Mouse (Mus musculus): ENCODE data around the gene Litaf. TPM values are rescaled to one million over a fixed set of nuclear protein-coding genes. Genes with fewer than 3 reads are reported as not detected.

The Litaf gene
- polyA plus RNA-seq, 1 experiment from 2014 or later = 39.6 TPM

GRCm38 (mm10) chr16:10934047-10934446, 131.9 kb downstream of the Litaf start:
- Histone ChIP-seq H3K27ac (ENCODE audit: low read length) (no peak overlapping the region), H3K9ac (replicated peaks; ENCODE audit: low read depth, low read length) (no peak overlapping the region), H3K4me2 (ENCODE audit: low read length) (no peak overlapping the region), H3K4me1 (replicated peaks; ENCODE audit: control insufficient read depth, insufficient read depth, low read length) (no peaks in the 10 kb centered on the region), H3K4me3 (replicated peaks; ENCODE audit: low read length) (no peak overlapping the region), H3K9me3 (ENCODE audit: control insufficient read depth, low read length) (no peaks in the 10 kb centered on the region), H3K27me3 (replicated peaks; ENCODE audit: control insufficient read depth, insufficient read depth, low read length) (no peaks in the 10 kb centered on the region), H3K36me3 (ENCODE audit: control insufficient read depth, insufficient read depth) (no peaks in the 10 kb centered on the region)
- no peak for ATAC-seq
- WGBS = 100% methylated on average over 1 of the region's 1 CpGs

- no peaks in the 10 kb centered on the region for H3K4me1 ChIP-seq (replicated peaks; ENCODE audit: control insufficient read depth, insufficient read depth, low read length)
- 60% methylated on average over 3 of the region's 3 CpGs for WGBS
- ATAC-seq = no peak
These were observed 132.6 kb downstream of the Litaf start for GRCm38 (mm10) chr16:10933372-10933771.

GRCm38 (mm10) chr16:10927026-10927425, 138.9 kb downstream of the Litaf start:
- Histone ChIP-seq H3K4me2 (ENCODE audit: low read length) (no peak overlapping the region), H3K4me1 (replicated peaks; ENCODE audit: control insufficient read depth, insufficient read depth, low read length) (0 out of 2 replicates have a peak, but pooled peaks cover 3% of the 10 kb centered on the region), H3K4me3 (replicated peaks; ENCODE audit: low read length) (no peak overlapping the region), H3K27me3 (replicated peaks; ENCODE audit: control insufficient read depth, insufficient read depth, low read length) (no peaks in the 10 kb centered on the region), H3K9ac (replicated peaks; ENCODE audit: low read depth, low read length) (no peak overlapping the region), H3K36me3 (ENCODE audit: control insufficient read depth, insufficient read depth) (no peaks in the 10 kb centered on the region), H3K9me3 (ENCODE audit: control insufficient read depth, low read length) (no peaks in the 10 kb centered on the region), H3K27ac (ENCODE audit: low read length) (no peak overlapping the region)
- whole genome bisulfite sequencing = 91% methylated on average over 1 of the region's 1 CpGs
- ATAC-seq = no peak

More at GRCm38 (mm10) chr16:10933372-10933771, 132.6 kb downstream of the Litaf start:
- no peak overlapping the region for H3K27ac ChIP-seq (ENCODE audit: low read length)
- no peak overlapping the region for H3K9ac ChIP-seq (replicated peaks; ENCODE audit: low read depth, low read length)
- H3K36me3 ChIP-seq (ENCODE audit: control insufficient read depth, insufficient read depth) = no peaks in the 10 kb centered on the region
- H3K27me3 ChIP-seq (replicated peaks; ENCODE audit: control insufficient read depth, insufficient read depth, low read length) = no peaks in the 10 kb centered on the region
- H3K4me2 ChIP-seq (ENCODE audit: low read length) = no peak overlapping the region
- no peak overlapping the region for H3K4me3 ChIP-seq (replicated peaks; ENCODE audit: low read length)
- H3K9me3 ChIP-seq (ENCODE audit: control insufficient read depth, low read length) = no peaks in the 10 kb centered on the region

- WGBS = 33% methylated on average over 7 of the region's 7 CpGs
- Histone ChIP-seq H3K9me3 (ENCODE audit: control insufficient read depth, low read length) (no peaks in the 10 kb centered on the region), H3K27ac (ENCODE audit: low read length) (no peak overlapping the region), H3K4me3 (replicated peaks; ENCODE audit: low read length) (no peak overlapping the region), H3K27me3 (replicated peaks; ENCODE audit: control insufficient read depth, insufficient read depth, low read length) (no peaks in the 10 kb centered on the region), H3K4me1 (replicated peaks; ENCODE audit: control insufficient read depth, insufficient read depth, low read length) (0 out of 2 replicates have a peak, but pooled peaks cover 3% of the 10 kb centered on the region), H3K9ac (replicated peaks; ENCODE audit: low read depth, low read length) (no peak overlapping the region), H3K36me3 (ENCODE audit: control insufficient read depth, insufficient read depth) (no peaks in the 10 kb centered on the region), H3K4me2 (ENCODE audit: low read length) (no peak overlapping the region)
- ATAC-seq = no peak
These were observed 140.3 kb downstream of the Litaf start for GRCm38 (mm10) chr16:10925591-10926180.

- Histone ChIP-seq H3K4me1 (replicated peaks; ENCODE audit: control insufficient read depth, insufficient read depth, low read length) (0 out of 2 replicates have a peak, but pooled peaks cover 3% of the 10 kb centered on the region), H3K27me3 (replicated peaks; ENCODE audit: control insufficient read depth, insufficient read depth, low read length) (no peaks in the 10 kb centered on the region), H3K9me3 (ENCODE audit: control insufficient read depth, low read length) (no peaks in the 10 kb centered on the region), H3K4me2 (ENCODE audit: low read length) (no peak overlapping the region), H3K9ac (replicated peaks; ENCODE audit: low read depth, low read length) (no peak overlapping the region), H3K36me3 (ENCODE audit: control insufficient read depth, insufficient read depth) (no peaks in the 10 kb centered on the region), H3K4me3 (replicated peaks; ENCODE audit: low read length) (no peak overlapping the region), H3K27ac (ENCODE audit: low read length) (no peak overlapping the region)
- ATAC-seq = no peak
- WGBS = 68% methylated on average over 5 of the region's 5 CpGs
These were observed 142.4 kb downstream of the Litaf start for GRCm38 (mm10) chr16:10923561-10923960.

- Histone ChIP-seq H3K9ac (replicated peaks; ENCODE audit: low read depth, low read length) (no peak overlapping the region), H3K4me3 (replicated peaks; ENCODE audit: low read length) (no peak overlapping the region), H3K4me2 (ENCODE audit: low read length) (no peak overlapping the region), H3K27me3 (replicated peaks; ENCODE audit: control insufficient read depth, insufficient read depth, low read length) (no peaks in the 10 kb centered on the region), H3K4me1 (replicated peaks; ENCODE audit: control insufficient read depth, insufficient read depth, low read length) (0 out of 2 replicates have a peak, but pooled peaks cover 3% of the 10 kb centered on the region), H3K9me3 (ENCODE audit: control insufficient read depth, low read length) (no peaks in the 10 kb centered on the region), H3K36me3 (ENCODE audit: control insufficient read depth, insufficient read depth) (no peaks in the 10 kb centered on the region), H3K27ac (ENCODE audit: low read length) (no peak overlapping the region)
- no peak for ATAC-seq
These were observed 146.1 kb downstream of the Litaf start for GRCm38 (mm10) chr16:10919856-10920255.

- no peaks in the 10 kb centered on the region for H3K4me1 ChIP-seq (replicated peaks; ENCODE audit: control insufficient read depth, insufficient read depth, low read length)
- no peak overlapping the region for H3K4me3 ChIP-seq (replicated peaks; ENCODE audit: low read length)
- H3K9me3 ChIP-seq (ENCODE audit: control insufficient read depth, low read length) = no peaks in the 10 kb centered on the region
- 88% methylated on average over 3 of the region's 3 CpGs for WGBS
- H3K36me3 ChIP-seq (ENCODE audit: control insufficient read depth, insufficient read depth) = no peaks in the 10 kb centered on the region
- H3K27me3 ChIP-seq (replicated peaks; ENCODE audit: control insufficient read depth, insufficient read depth, low read length) = no peaks in the 10 kb centered on the region
- no peak overlapping the region for H3K9ac ChIP-seq (replicated peaks; ENCODE audit: low read depth, low read length)
- no peak for ATAC-seq
- no peak overlapping the region for H3K27ac ChIP-seq (ENCODE audit: low read length)
- H3K4me2 ChIP-seq (ENCODE audit: low read length) = no peak overlapping the region
These were observed 149.7 kb downstream of the Litaf start for GRCm38 (mm10) chr16:10916271-10916670.

- H3K4me3 ChIP-seq (replicated peaks; ENCODE audit: low read length) = no peak overlapping the region
- no peaks in the 10 kb centered on the region for H3K36me3 ChIP-seq (ENCODE audit: control insufficient read depth, insufficient read depth)
- no peak overlapping the region for H3K27ac ChIP-seq (ENCODE audit: low read length)
- ATAC-seq = no peak
- H3K9ac ChIP-seq (replicated peaks; ENCODE audit: low read depth, low read length) = no peak overlapping the region
- WGBS = 97% methylated on average over 4 of the region's 4 CpGs
- no peaks in the 10 kb centered on the region for H3K9me3 ChIP-seq (ENCODE audit: control insufficient read depth, low read length)
- no peaks in the 10 kb centered on the region for H3K4me1 ChIP-seq (replicated peaks; ENCODE audit: control insufficient read depth, insufficient read depth, low read length)
- H3K27me3 ChIP-seq (replicated peaks; ENCODE audit: control insufficient read depth, insufficient read depth, low read length) = no peaks in the 10 kb centered on the region
- no peak overlapping the region for H3K4me2 ChIP-seq (ENCODE audit: low read length)
These were observed 150.9 kb downstream of the Litaf start for GRCm38 (mm10) chr16:10915066-10915465.

GRCm38 (mm10) chr16:10911061-10911460, 154.9 kb downstream of the Litaf start:
- 89% methylated on average over 2 of the region's 2 CpGs for WGBS
- Histone ChIP-seq H3K36me3 (ENCODE audit: control insufficient read depth, insufficient read depth) (no peaks in the 10 kb centered on the region), H3K27me3 (replicated peaks; ENCODE audit: control insufficient read depth, insufficient read depth, low read length) (no peaks in the 10 kb centered on the region), H3K4me3 (replicated peaks; ENCODE audit: low read length) (no peak overlapping the region), H3K27ac (ENCODE audit: low read length) (no peak overlapping the region), H3K9me3 (ENCODE audit: control insufficient read depth, low read length) (no peaks in the 10 kb centered on the region), H3K4me2 (ENCODE audit: low read length) (no peak overlapping the region), H3K4me1 (replicated peaks; ENCODE audit: control insufficient read depth, insufficient read depth, low read length) (no peaks in the 10 kb centered on the region), H3K9ac (replicated peaks; ENCODE audit: low read depth, low read length) (no peak overlapping the region)
- no peak for ATAC-seq

GRCm38 (mm10) chr16:10910541-10910940, 155.4 kb downstream of the Litaf start:
- Histone ChIP-seq H3K4me1 (replicated peaks; ENCODE audit: control insufficient read depth, insufficient read depth, low read length) (no peaks in the 10 kb centered on the region), H3K36me3 (ENCODE audit: control insufficient read depth, insufficient read depth) (no peaks in the 10 kb centered on the region), H3K4me3 (replicated peaks; ENCODE audit: low read length) (no peak overlapping the region), H3K4me2 (ENCODE audit: low read length) (no peak overlapping the region), H3K27me3 (replicated peaks; ENCODE audit: control insufficient read depth, insufficient read depth, low read length) (no peaks in the 10 kb centered on the region), H3K9ac (replicated peaks; ENCODE audit: low read depth, low read length) (no peak overlapping the region), H3K27ac (ENCODE audit: low read length) (no peak overlapping the region), H3K9me3 (ENCODE audit: control insufficient read depth, low read length) (no peaks in the 10 kb centered on the region)
- 82% methylated on average over 7 of the region's 7 CpGs for WGBS
- no peak for ATAC-seq

All from forebrain, embryonic 16.5 days (tissue).